Mouse (Mus musculus) neutrophil, adult 5-6 weeks (primary cell): ENCODE results near the gene Tmem87a. TPM values are rescaled to one million over a fixed set of nuclear protein-coding genes. Genes with fewer than 3 reads are reported as not detected.

Source experiments
- ATAC-seq: fragments of 151-379, 151-347 bp; 2 replicates; pipeline ENCODE4 v1.8.0; 2017; ENCODE audit warnings: mild to moderate bottlenecking, moderate TSS enrichment; ENCODE audit not compliant: insufficient number of reproducible peaks, poor library complexity, low FRiP score, severe bottlenecking; ENCODE audit errors: extremely low read depth
- total RNA-seq: library from RNA; stranded (forward); fragments of 200-1000 nt; gene quantifications from 2 replicates; pipeline ENCODE4 v1.2.3, GENCODE M21; 2017

Tmem87a gene
- total RNA-seq, 1 experiment from 2014 or later = 85.5 TPM

- ATAC-seq = no peak
Measured at GRCm38 (mm10) chr2:120373858-120374257, 30.1 kb downstream of the Tmem87a start.

GRCm38 (mm10) chr2:120367416-120368207, 36.3 kb downstream of the Tmem87a start:
- ATAC-seq = no peak

- no peak for ATAC-seq
Measured at GRCm38 (mm10) chr2:120366501-120366900, 37.4 kb downstream of the Tmem87a start.

- ATAC-seq = no peak
Measured at GRCm38 (mm10) chr2:120360425-120360824, 43.5 kb downstream of the Tmem87a start.

GRCm38 (mm10) chr2:120352682-120353646, 50.9 kb downstream of the Tmem87a start, which contains the start of gene Vps39:
Gene Vps39 (minus strand): TSS chr2:120353137.
- peak; percentile 96 for ATAC-seq

- ATAC-seq = no peak
Measured at GRCm38 (mm10) chr2:120351321-120351720, 52.6 kb downstream of the Tmem87a start.

GRCm38 (mm10) chr2:120348120-120348519, 55.8 kb downstream of the Tmem87a start:
- peak; percentile 20; the same call in 1 of the 2 replicates for ATAC-seq

GRCm38 (mm10) chr2:120341741-120342140, 62.2 kb downstream of the Tmem87a start:
- ATAC-seq = no peak

GRCm38 (mm10) chr2:120337886-120338285, 66.0 kb downstream of the Tmem87a start:
- ATAC-seq = no peak

GRCm38 (mm10) chr2:120331575-120331974, 72.3 kb downstream of the Tmem87a start:
- no peak for ATAC-seq

GRCm38 (mm10) chr2:120315077-120315476, 88.8 kb downstream of the Tmem87a start:
- ATAC-seq = no peak

- ATAC-seq = no peak
Measured at GRCm38 (mm10) chr2:120314487-120314886, 89.4 kb downstream of the Tmem87a start.

- no peak for ATAC-seq
Measured at GRCm38 (mm10) chr2:120313976-120314375, 89.9 kb downstream of the Tmem87a start, which contains the start of gene Pla2g4f. Gene Pla2g4f (minus strand): TSS chr2:120314165.

- ATAC-seq = no peak
Measured at GRCm38 (mm10) chr2:120312276-120312825, 91.6 kb downstream of the Tmem87a start.

Other genes starting within 250 kb of the Tmem87a start
- 42.6 and 46.1 TPM in 2 replicates for gene Ehd4, start 249.5 kb downstream of the Tmem87a start, total RNA-seq
- gene Pla2g4e, start 158.8 kb downstream of the Tmem87a start, total RNA-seq = not detected in 2 replicates
- not detected in 2 replicates for gene Pla2g4d, start 114.9 kb downstream of the Tmem87a start, total RNA-seq
- gene Pla2g4f, start 89.9 kb downstream of the Tmem87a start, total RNA-seq = 0.23 and 0.25 TPM in 2 replicates
- gene Vps39, start 51.0 kb downstream of the Tmem87a start, total RNA-seq = 52.8 and 54.6 TPM in 2 replicates
- 44.0 and 64.7 TPM in 2 replicates for gene Ganc, start 217 bp downstream of the Tmem87a start, total RNA-seq
- 2.8 and 5.0 TPM in 2 replicates for gene Capn3, start 51.9 kb upstream of the Tmem87a start, total RNA-seq
- 174 and 184 TPM in 2 replicates for gene Zfp106, start 159.7 kb upstream of the Tmem87a start, total RNA-seq
- gene Snap23, start 163.6 kb upstream of the Tmem87a start, total RNA-seq = 618 and 662 TPM in 2 replicates
- 6.3 and 7.4 TPM in 2 replicates for gene Haus2, start 205.3 kb upstream of the Tmem87a start, total RNA-seq
- 23.0 and 29.7 TPM in 2 replicates for gene Lrrc57, start 205.4 kb upstream of the Tmem87a start, total RNA-seq
- 6.4 and 6.9 TPM in 2 replicates for gene Stard9, start 225.0 kb upstream of the Tmem87a start, total RNA-seq